Mouse (Mus musculus): ENCODE measurements at regions not wholly inside any gene's neighbourhood (a gene's known extent, or its start where the extent isn't known, plus 50 kb on each side); places are given as distances from the start of the nearest gene placed in this dataset.

DNA sequence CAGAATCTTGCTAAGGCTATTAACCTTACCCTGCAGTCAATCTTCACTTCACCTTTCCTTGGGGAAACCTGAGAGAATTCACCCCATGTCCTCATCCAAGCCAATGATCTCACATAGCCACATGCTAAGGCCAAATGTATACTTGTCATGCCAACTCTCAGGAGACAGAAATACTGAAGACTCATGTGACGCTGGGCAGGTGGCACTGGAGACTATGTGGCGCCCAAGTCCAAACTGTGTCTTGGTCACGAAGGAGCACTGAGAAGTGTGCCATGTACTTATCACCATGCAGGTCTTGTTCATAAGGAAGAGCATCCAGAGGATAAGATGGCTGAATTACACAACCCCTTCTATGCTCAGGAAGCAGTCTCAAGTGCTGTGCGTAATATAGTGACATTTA is 259.4 kb upstream of the Gm9747 start:
- no peak overlapping the region for H3K9ac ChIP-seq (ENCODE audit: low read depth, low read length)

DNA sequence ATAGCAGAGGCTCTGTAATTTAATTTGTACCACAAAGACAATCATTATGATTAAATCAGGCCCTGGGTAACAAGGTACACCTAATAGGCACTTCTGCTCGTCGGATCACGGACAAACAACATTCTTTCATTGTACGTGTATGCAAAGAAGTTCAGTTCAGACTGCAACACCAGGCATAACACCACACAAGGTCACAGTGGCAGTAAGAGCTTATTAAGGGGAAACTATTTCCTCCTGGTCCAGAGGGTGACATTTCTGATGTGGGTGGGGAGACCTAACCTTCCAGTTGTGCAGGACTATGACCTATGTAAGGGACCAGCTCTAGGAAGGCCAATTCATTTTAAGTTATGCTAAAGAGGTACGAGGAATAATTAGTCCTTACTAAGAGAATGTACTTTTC is 225.0 kb upstream of the Gm9747 start:
- Histone ChIP-seq H3K4me1 (ENCODE audit: control insufficient read depth, insufficient read depth, low read length) (no peaks in the 10 kb centered on the region), H3K27ac (ENCODE audit: low read length) (no peak overlapping the region), H3K4me3 (ENCODE audit: low read length) (no peak overlapping the region), H3K4me2 (ENCODE audit: low read depth, low read length) (no peak overlapping the region), H3K27me3 (replicated peaks; ENCODE audit: control insufficient read depth, insufficient read depth, low read length) (no peaks in the 10 kb centered on the region), H3K9ac (ENCODE audit: low read depth, low read length) (no peak overlapping the region), H3K36me3 (ENCODE audit: control insufficient read depth, insufficient read depth, low read length) (no peaks in the 10 kb centered on the region), H3K9me3 (ENCODE audit: control insufficient read depth, low read length) (no peaks in the 10 kb centered on the region)
- WGBS: 75% methylated on average over 5 of the region's 5 CpGs
- no peak for ATAC-seq

More for the DNA sequence above, 259.4 kb upstream of the Gm9747 start:
- no peak for ATAC-seq
- Histone ChIP-seq H3K27me3 (replicated peaks; ENCODE audit: control insufficient read depth, insufficient read depth, low read length) (no peaks in the 10 kb centered on the region), H3K4me1 (ENCODE audit: control insufficient read depth, insufficient read depth, low read length) (no peaks in the 10 kb centered on the region), H3K4me3 (ENCODE audit: low read length) (no peak overlapping the region), H3K27ac (ENCODE audit: low read length) (no peak overlapping the region), H3K36me3 (ENCODE audit: control insufficient read depth, insufficient read depth, low read length) (no peaks in the 10 kb centered on the region), H3K9me3 (ENCODE audit: control insufficient read depth, low read length) (no peaks in the 10 kb centered on the region), H3K4me2 (ENCODE audit: low read depth, low read length) (no peak overlapping the region)
- WGBS: 96% methylated on average over 4 of the region's 4 CpGs

DNA sequence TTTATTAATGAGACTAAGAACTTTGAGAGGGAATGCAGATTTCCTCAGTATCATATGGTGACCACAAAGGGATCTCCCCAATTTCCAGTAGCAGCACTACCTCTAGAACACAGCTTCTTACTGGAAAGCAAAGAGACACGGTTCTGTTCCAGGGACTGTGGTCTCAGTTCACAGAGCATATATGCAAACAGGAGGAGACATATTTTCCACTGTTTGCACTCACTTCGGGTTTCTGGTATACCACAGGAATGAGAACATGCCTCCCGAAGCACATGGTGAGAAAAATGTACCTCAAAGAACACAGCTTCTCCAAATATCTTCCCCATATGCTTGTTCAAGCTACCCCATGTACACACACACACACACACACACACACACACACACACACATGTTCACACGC is 224.1 kb upstream of the Gm9747 start:
- no peak for ATAC-seq

DNA sequence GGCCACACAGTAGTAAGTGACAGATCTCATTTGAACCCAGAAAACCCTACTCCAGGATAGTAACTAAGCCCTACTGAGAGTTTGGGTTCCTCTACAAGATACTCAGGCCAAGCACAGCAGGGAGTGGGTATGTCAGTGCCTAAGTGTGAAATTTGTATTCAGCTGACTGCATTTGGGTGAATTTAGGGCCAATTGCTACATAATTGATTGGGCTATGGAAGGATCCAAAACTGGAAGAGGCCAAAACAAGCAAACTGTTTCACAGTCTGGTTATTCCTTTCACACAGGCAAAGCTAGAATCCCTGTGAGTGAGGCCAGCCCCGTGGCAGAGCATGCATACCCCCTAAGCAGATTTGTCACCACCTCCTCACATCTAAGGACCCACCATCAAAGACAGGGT is 221.9 kb upstream of the Gm9747 start:
- ATAC-seq: no peak
- WGBS: 76% methylated on average over 1 of the region's 1 CpGs

More for the DNA sequence above, 224.1 kb upstream of the Gm9747 start:
- H3K4me3 ChIP-seq (ENCODE audit: low read length): no peak overlapping the region
- H3K27me3 ChIP-seq (replicated peaks; ENCODE audit: control insufficient read depth, insufficient read depth, low read length): no peaks in the 10 kb centered on the region
- no peak overlapping the region for H3K27ac ChIP-seq (ENCODE audit: low read length)
- H3K4me1 ChIP-seq (ENCODE audit: control insufficient read depth, insufficient read depth, low read length): no peaks in the 10 kb centered on the region
- no peaks in the 10 kb centered on the region for H3K9me3 ChIP-seq (ENCODE audit: control insufficient read depth, low read length)
- H3K4me2 ChIP-seq (ENCODE audit: low read depth, low read length): no peak overlapping the region
- 78% methylated on average over 4 of the region's 4 CpGs for WGBS
- no peaks in the 10 kb centered on the region for H3K36me3 ChIP-seq (ENCODE audit: control insufficient read depth, insufficient read depth, low read length)
- H3K9ac ChIP-seq (ENCODE audit: low read depth, low read length): no peak overlapping the region

DNA sequence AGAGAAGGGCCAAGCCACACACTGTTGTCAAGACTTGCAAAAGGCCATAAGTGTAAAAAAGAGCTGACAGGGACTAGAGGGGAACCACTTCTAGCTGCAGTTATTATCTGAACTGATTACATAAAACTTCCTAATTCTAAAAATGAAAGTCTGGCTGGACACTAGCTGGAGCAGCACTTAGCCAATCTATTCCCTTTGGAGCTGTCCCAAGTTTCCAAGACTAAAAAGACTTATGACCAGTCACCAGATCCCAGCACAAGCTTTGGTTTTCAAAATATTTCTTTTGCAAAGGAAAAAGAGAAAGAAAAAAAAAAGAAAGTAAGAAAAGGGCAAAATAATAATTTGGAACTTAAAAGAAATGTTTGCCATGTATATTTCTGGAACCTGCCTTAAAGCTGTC is 217.6 kb upstream of the Gm9747 start:
- no peaks in the 10 kb centered on the region for H3K36me3 ChIP-seq (ENCODE audit: control insufficient read depth, insufficient read depth, low read length)
- H3K4me3 ChIP-seq (ENCODE audit: low read length): no peak overlapping the region
- no peaks in the 10 kb centered on the region for H3K9me3 ChIP-seq (ENCODE audit: control insufficient read depth, low read length)
- H3K27ac ChIP-seq (ENCODE audit: low read length): no peak overlapping the region
- no peak overlapping the region for H3K4me2 ChIP-seq (ENCODE audit: low read depth, low read length)
- H3K27me3 ChIP-seq (replicated peaks; ENCODE audit: control insufficient read depth, insufficient read depth, low read length): no peaks in the 10 kb centered on the region
- no peaks in the 10 kb centered on the region for H3K4me1 ChIP-seq (ENCODE audit: control insufficient read depth, insufficient read depth, low read length)
- no peak overlapping the region for H3K9ac ChIP-seq (ENCODE audit: low read depth, low read length)
- ATAC-seq: no peak

More for the DNA sequence above, 221.9 kb upstream of the Gm9747 start:
- H3K4me3 ChIP-seq (ENCODE audit: low read length): no peak overlapping the region
- H3K27me3 ChIP-seq (replicated peaks; ENCODE audit: control insufficient read depth, insufficient read depth, low read length): no peaks in the 10 kb centered on the region
- no peak overlapping the region for H3K27ac ChIP-seq (ENCODE audit: low read length)
- H3K9me3 ChIP-seq (ENCODE audit: control insufficient read depth, low read length): no peaks in the 10 kb centered on the region
- H3K9ac ChIP-seq (ENCODE audit: low read depth, low read length): no peak overlapping the region
- no peaks in the 10 kb centered on the region for H3K4me1 ChIP-seq (ENCODE audit: control insufficient read depth, insufficient read depth, low read length)
- H3K36me3 ChIP-seq (ENCODE audit: control insufficient read depth, insufficient read depth, low read length): no peaks in the 10 kb centered on the region
- no peak overlapping the region for H3K4me2 ChIP-seq (ENCODE audit: low read depth, low read length)

DNA sequence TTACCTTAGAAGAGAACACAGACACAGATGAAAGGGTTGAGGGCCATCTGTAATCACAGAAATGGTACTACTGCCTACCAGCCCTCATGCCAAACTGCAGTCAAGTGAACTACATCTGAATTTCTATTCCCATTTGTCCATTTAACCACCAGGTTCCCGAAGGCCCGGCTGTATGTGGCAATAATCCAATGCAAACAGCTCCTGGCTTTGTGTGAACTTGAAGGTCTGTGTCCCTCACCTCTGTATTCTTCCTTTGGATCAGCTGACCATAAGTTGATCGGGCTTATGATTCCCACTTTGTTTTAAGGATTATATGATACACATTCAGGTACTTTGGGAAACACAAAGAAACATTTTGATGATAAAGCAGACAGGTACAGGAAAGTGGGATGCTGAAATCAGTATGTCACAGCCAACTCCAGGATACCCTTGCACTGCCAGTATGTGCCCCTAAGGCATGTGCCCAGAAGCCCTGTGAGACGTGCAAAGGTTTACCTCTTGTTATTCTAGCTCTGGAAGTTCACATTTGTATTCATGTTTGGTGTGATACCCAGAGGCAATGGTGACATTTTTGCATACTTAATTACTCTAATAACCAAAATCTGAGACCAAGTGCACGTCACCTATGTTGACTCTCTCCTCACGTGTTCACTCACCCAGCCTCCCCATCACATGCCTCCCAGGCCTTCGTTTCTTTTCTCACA is 214.1 kb upstream of the Gm9747 start:
- no peak overlapping the region for H3K9ac ChIP-seq (ENCODE audit: low read depth, low read length)
- 84% methylated on average over 7 of the region's 7 CpGs for WGBS

DNA sequence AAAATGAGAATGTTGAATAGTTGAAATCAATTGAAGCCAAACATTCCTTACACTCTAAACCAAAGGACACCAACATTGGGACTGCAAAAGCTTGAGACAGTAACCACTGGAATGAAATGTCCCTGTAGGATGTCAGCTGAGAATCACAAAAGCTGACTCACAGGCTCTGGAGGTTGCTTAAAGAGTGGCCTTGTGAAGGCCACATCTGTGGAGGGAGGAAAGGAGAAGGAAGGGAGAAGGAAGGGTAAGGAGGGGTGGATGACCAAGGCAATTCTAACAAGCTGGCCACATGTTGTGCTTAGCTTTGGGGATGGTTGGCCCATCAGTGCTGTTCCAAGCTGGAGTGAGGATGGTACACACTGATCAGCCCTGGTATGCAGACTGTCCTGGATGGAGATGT is 205.2 kb upstream of the Gm9747 start:
- H3K9me3 ChIP-seq (ENCODE audit: control insufficient read depth, low read length): no peaks in the 10 kb centered on the region
- H3K27me3 ChIP-seq (replicated peaks; ENCODE audit: control insufficient read depth, insufficient read depth, low read length): no peaks in the 10 kb centered on the region
- no peak overlapping the region for H3K27ac ChIP-seq (ENCODE audit: low read length)
- no peak for ATAC-seq
- no peak overlapping the region for H3K4me2 ChIP-seq (ENCODE audit: low read depth, low read length)
- H3K4me3 ChIP-seq (ENCODE audit: low read length): no peak overlapping the region
- no peaks in the 10 kb centered on the region for H3K4me1 ChIP-seq (ENCODE audit: control insufficient read depth, insufficient read depth, low read length)
- no peak overlapping the region for H3K9ac ChIP-seq (ENCODE audit: low read depth, low read length)
- H3K36me3 ChIP-seq (ENCODE audit: control insufficient read depth, insufficient read depth, low read length): no peaks in the 10 kb centered on the region

More for the DNA sequence above, 214.1 kb upstream of the Gm9747 start:
- Histone ChIP-seq H3K9me3 (ENCODE audit: control insufficient read depth, low read length) (no peaks in the 10 kb centered on the region), H3K4me2 (ENCODE audit: low read depth, low read length) (no peak overlapping the region), H3K27me3 (replicated peaks; ENCODE audit: control insufficient read depth, insufficient read depth, low read length) (no peaks in the 10 kb centered on the region), H3K4me1 (ENCODE audit: control insufficient read depth, insufficient read depth, low read length) (no peaks in the 10 kb centered on the region), H3K27ac (ENCODE audit: low read length) (no peak overlapping the region), H3K36me3 (ENCODE audit: control insufficient read depth, insufficient read depth, low read length) (no peaks in the 10 kb centered on the region), H3K4me3 (ENCODE audit: low read length) (no peak overlapping the region)
- ATAC-seq: no peak

DNA sequence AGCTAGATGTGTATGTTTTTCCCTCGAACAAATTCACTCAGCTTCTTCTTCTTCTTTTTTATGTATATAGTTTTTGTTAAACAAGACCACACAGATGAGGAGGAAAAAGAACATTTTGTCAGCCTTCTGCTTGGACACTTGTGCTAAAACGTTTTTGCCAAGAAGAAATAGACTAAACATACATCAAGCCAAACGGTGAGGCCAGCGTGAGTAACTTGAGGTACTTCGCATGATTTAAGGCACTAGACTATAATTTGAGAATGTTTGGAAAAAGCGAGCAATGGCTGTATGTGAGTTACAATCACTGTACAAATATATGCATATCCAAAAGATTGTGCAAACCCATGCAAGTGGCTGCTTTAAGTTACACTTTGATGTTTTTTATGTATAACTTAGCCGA is 201.8 kb upstream of the Gm9747 start:
- Histone ChIP-seq H3K4me2 (ENCODE audit: low read depth, low read length) (no peak overlapping the region), H3K27ac (ENCODE audit: low read length) (no peak overlapping the region), H3K4me1 (ENCODE audit: control insufficient read depth, insufficient read depth, low read length) (no peaks in the 10 kb centered on the region), H3K27me3 (replicated peaks; ENCODE audit: control insufficient read depth, insufficient read depth, low read length) (no peaks in the 10 kb centered on the region), H3K36me3 (ENCODE audit: control insufficient read depth, insufficient read depth, low read length) (no peaks in the 10 kb centered on the region), H3K9ac (ENCODE audit: low read depth, low read length) (no peak overlapping the region), H3K4me3 (ENCODE audit: low read length) (no peak overlapping the region), H3K9me3 (ENCODE audit: control insufficient read depth, low read length) (no peaks in the 10 kb centered on the region)
- ATAC-seq: no peak
- 42% methylated on average over 7 of the region's 7 CpGs for WGBS

DNA sequence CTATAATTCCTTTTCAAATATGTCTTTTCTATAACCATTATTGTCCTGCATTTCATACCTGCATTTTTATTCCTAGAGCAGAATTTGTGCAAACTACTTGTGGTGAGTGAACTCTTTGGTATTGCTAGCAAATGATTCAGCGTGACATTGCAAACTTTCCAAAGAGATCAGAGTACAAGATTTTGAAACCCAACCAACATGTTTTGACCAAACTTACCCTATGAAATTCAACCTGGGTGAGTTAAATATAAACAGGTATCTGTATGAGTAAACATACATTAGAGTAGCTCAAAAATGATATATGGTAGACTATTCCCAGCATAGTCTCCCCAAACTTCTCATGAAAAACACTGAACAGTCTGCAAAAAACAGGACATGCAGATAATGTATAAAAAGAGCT is 200.5 kb upstream of the Gm9747 start:
- H3K27ac ChIP-seq (ENCODE audit: low read length): no peak overlapping the region
- H3K9ac ChIP-seq (ENCODE audit: low read depth, low read length): no peak overlapping the region
- H3K4me2 ChIP-seq (ENCODE audit: low read depth, low read length): no peak overlapping the region
- 73% methylated on average over 1 of the region's 1 CpGs for WGBS
- no peak for ATAC-seq
- H3K4me1 ChIP-seq (ENCODE audit: control insufficient read depth, insufficient read depth, low read length): no peaks in the 10 kb centered on the region
- no peak overlapping the region for H3K4me3 ChIP-seq (ENCODE audit: low read length)
- H3K27me3 ChIP-seq (replicated peaks; ENCODE audit: control insufficient read depth, insufficient read depth, low read length): no peaks in the 10 kb centered on the region
- H3K9me3 ChIP-seq (ENCODE audit: control insufficient read depth, low read length): no peaks in the 10 kb centered on the region
- H3K36me3 ChIP-seq (ENCODE audit: control insufficient read depth, insufficient read depth, low read length): no peaks in the 10 kb centered on the region

DNA sequence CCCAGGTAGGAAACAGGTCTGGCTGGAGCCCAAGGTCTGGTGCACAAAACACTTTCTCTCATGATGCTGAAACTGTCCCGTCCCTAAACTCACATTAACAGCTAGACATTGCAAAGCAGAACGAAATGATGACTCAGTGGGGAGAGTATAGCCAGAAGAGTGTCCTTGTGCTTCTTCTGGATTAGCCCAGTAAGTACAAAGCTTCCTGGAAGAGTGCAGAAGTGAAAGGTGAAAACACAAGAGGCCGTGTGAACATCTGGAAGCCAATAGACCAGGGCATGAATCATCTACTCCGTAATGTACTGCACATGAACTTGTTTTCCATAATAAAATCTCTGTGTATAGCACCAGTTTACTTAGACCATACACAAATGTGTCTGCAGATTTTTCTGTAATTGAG is 194.7 kb upstream of the Gm9747 start:
- Histone ChIP-seq H3K9me3 (ENCODE audit: control insufficient read depth, low read length) (no peaks in the 10 kb centered on the region), H3K27me3 (replicated peaks; ENCODE audit: control insufficient read depth, insufficient read depth, low read length) (no peaks in the 10 kb centered on the region), H3K27ac (ENCODE audit: low read length) (no peak overlapping the region), H3K36me3 (ENCODE audit: control insufficient read depth, insufficient read depth, low read length) (no peaks in the 10 kb centered on the region), H3K4me1 (ENCODE audit: control insufficient read depth, insufficient read depth, low read length) (no peaks in the 10 kb centered on the region), H3K4me3 (ENCODE audit: low read length) (no peak overlapping the region), H3K9ac (ENCODE audit: low read depth, low read length) (no peak overlapping the region), H3K4me2 (ENCODE audit: low read depth, low read length) (no peak overlapping the region)
- 81% methylated on average over 4 of the region's 4 CpGs for WGBS
- ATAC-seq: no peak

All from intestine, embryonic 16.5 days (tissue).